Mouse (Mus musculus): ENCODE measurements at regions not wholly inside any gene's neighbourhood (a gene's known extent, or its start where the extent isn't known, plus 50 kb on each side); places are given as distances from the start of the nearest gene placed in this dataset.

DNA sequence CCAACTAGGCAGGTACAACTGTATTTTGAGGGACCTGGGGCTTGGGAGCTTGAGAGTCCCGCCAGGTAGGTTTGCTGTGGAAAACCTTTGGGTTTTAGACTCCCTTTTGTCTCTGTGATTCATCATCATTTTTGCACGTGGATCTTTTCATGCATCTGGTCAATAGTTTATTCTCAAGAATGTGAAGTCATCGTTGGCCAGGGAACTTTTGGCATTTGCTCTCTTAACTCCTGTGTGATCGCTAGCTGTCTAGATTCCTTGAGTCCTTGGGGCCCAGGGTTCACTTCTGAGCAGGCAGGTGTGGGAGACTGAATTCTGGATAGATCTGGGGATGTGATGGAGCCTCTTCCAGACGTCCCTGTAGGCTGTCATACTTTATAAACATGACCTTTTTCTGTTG, 207.5 kb downstream of the Fndc1 start:
- TF ChIP-seq MAX (IDR thresholded peaks at IDR 0.05; ENCODE audit: low read length) (no peak), SMC3 (IDR thresholded peaks at IDR 0.05; ENCODE audit: low read depth, low read length) (no peak), E2F4 (IDR thresholded peaks at IDR 0.05; ENCODE audit: borderline replicate concordance, low read depth, low read length) (no peak), GABPA (IDR thresholded peaks at IDR 0.05; ENCODE audit: low read depth, low read length) (no peak), JUND (IDR thresholded peaks at IDR 0.05; ENCODE audit: low read depth, low read length) (no peak), USF1 (IDR thresholded peaks at IDR 0.05; ENCODE audit: low read depth, low read length) (no peak), TCF12 (IDR thresholded peaks at IDR 0.05; ENCODE audit: low read depth, low read length) (no peak), POLR2A (IDR thresholded peaks at IDR 0.05; ENCODE audit: control insufficient read depth in 1 of 2, insufficient read depth in 1 of 2, low read depth in 1 of 2, low read length in 2 of 2, poor library complexity in 1 of 2) (no peak), EP300 (IDR thresholded peaks at IDR 0.05; ENCODE audit: low read depth in 1 of 2, low read length in 2 of 2) (no peak), CTCF (IDR thresholded peaks at IDR 0.05 in 2 of 3, conservative IDR thresholded peaks at IDR 0.05 in 1 of 3; ENCODE audit: control insufficient read depth in 1 of 3, insufficient read depth in 1 of 3, low read depth in 2 of 3, low read length in 3 of 3, poor library complexity in 1 of 3, severe bottlenecking in 1 of 3) (no peak), NRF1 (IDR thresholded peaks at IDR 0.05; ENCODE audit: insufficient read depth, low read depth, low read length, poor library complexity, severe bottlenecking) (no peak), POLR2AphosphoS2 (IDR thresholded peaks at IDR 0.05; ENCODE audit: low read length) (no peak)
